Mouse (Mus musculus): ENCODE data around the gene Cyp2s1.

DNA sequence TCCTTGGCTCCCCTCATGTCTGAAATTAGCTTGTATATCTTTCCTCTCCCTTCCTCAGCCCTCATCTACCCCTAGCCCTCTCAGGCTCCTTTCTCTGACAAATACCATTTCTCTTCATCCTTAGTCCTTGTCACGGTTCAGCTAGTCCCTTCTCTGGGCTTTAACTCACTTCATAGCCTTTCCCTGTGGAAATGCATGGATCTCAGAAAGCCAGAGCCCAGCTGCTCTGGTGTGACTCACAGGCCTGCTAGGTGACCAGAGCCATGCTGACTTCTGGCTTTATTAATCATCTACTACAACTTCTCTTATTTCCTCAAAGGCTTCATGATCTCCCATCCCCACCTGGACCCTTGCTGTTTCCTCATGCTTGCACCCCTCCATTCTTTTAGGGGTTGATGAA, 4.5 kb downstream of the Cyp2s1 start:
- TF ChIP-seq CTCF (conservative IDR thresholded peaks at IDR 0.05; ENCODE audit: insufficient read depth, insufficient read length, low read depth, low read length) = no peak
- TF ChIP-seq POLR2A (IDR thresholded peaks at IDR 0.05; ENCODE audit: low read depth, low read length) = no peak
